Mouse (Mus musculus) liver, embryonic 13.5 days (tissue): Measurements from ENCODE around the gene Pitpnb. TPM values are rescaled to one million over a fixed set of nuclear protein-coding genes. Genes with fewer than 3 reads are reported as not detected.

Experiments used
- ATAC-seq: fragments of 200-750 bp; cut with Nextera tagmentation; 2 replicates; pipeline ENCODE4 v1.8.0; 2017; ENCODE audit warnings: low read depth, mild to moderate bottlenecking, moderate number of reproducible peaks, moderate library complexity
- DNase-seq: peaks from one replicate; pipeline ENCODE4 v3.0.0; 2022
- H3K27ac ChIP-seq: fragments of 300-500 bp; sonication (generic); 2 replicates; pipeline ENCODE4 v1.5.1; 2015; ENCODE audit warnings: moderate library complexity, mild to moderate bottlenecking, inconsistent platforms
- H3K27me3 ChIP-seq: fragments of 300-500 bp; sonication (generic); 2 replicates; pipeline ENCODE4 v1.6.1; 2015; ENCODE audit warnings: mild to moderate bottlenecking, inconsistent platforms
- H3K36me3 ChIP-seq: fragments of 300-500 bp; sonication (generic); 2 replicates; pipeline ENCODE4 v1.6.1; 2015; ENCODE audit warnings: mild to moderate bottlenecking, inconsistent platforms
- H3K4me1 ChIP-seq: fragments of 300-500 bp; sonication (generic); replicated peaks from 2 replicates; pipeline ENCODE4 v1.6.1; 2015; ENCODE audit warnings: inconsistent platforms
- H3K4me2 ChIP-seq: fragments of 300-500 bp; sonication (generic); 2 replicates; pipeline ENCODE4 v1.6.1; 2015; ENCODE audit warnings: inconsistent platforms, mild to moderate bottlenecking, moderate library complexity
- H3K4me3 ChIP-seq: fragments of 300-500 bp; sonication (generic); replicated peaks from 2 replicates; pipeline ENCODE4 v1.5.1; 2015; ENCODE audit warnings: mild to moderate bottlenecking, inconsistent platforms
- H3K9ac ChIP-seq: fragments of 300-500 bp; sonication (generic); 2 replicates; pipeline ENCODE4 v1.6.1; 2015; ENCODE audit warnings: mild to moderate bottlenecking, inconsistent platforms
- H3K9me3 ChIP-seq: fragments of 300-500 bp; sonication (generic); replicated peaks from 2 replicates; pipeline ENCODE4 v1.6.1; 2016; ENCODE audit warnings: inconsistent platforms
- WGBS: fragments of 180-500 bp; shearing (Covaris S2); methylation state at CpG from one replicate; pipeline ENCODE4 v1.1.7; 2015; ENCODE audit not compliant: insufficient replicate concordance; 5-methylcytosine and 5-hydroxymethylcytosine counted together
- polyA plus RNA-seq: library from polyadenylated mRNA; unstranded; fragments of >200 nt; fragmentation: Nextera tagmentation; extraction: Ambion mirVana; gene quantifications from 2 replicates; pipeline ENCODE4 v1.2.1, GENCODE M21; 2015

Pitpnb gene
- polyA plus RNA-seq, 1 experiment from 2014 or later: 41.1 TPM

GRCm38 (mm10) chr5:111310185-111310584 lies 20.4 kb upstream of the Pitpnb start:
- H3K27me3 ChIP-seq: no peaks in the 10 kb centered on the region
- 0 out of 2 replicates have a peak, but pooled peaks cover 7% of the 10 kb centered on the region for H3K9me3 ChIP-seq
- ATAC-seq (no peak), DNase-seq (no peak)
- H3K4me3 ChIP-seq: no peak overlapping the region
- H3K27ac ChIP-seq: no peak overlapping the region
- H3K36me3 ChIP-seq: no peaks in the 10 kb centered on the region
- H3K9ac ChIP-seq: no peak overlapping the region
- 50% methylated on average over 6 of the region's 6 CpGs for WGBS
- no peak overlapping the region for H3K4me2 ChIP-seq
- H3K4me1 ChIP-seq: no peaks in the 10 kb centered on the region

- DNase-seq (no peak), ATAC-seq (no peak)
- no peaks in the 10 kb centered on the region for H3K4me1 ChIP-seq
- 79% methylated on average over 9 of the region's 9 CpGs for WGBS
- no peak overlapping the region for H3K27ac ChIP-seq
- H3K36me3 ChIP-seq: no peaks in the 10 kb centered on the region
- H3K4me2 ChIP-seq: no peak overlapping the region
- no peak overlapping the region for H3K4me3 ChIP-seq
- 0 out of 2 replicates have a peak, but pooled peaks cover 7% of the 10 kb centered on the region for H3K9me3 ChIP-seq
- no peak overlapping the region for H3K9ac ChIP-seq
- H3K27me3 ChIP-seq: no peaks in the 10 kb centered on the region
Observed at GRCm38 (mm10) chr5:111313833-111314232, 16.7 kb upstream of the Pitpnb start.

GRCm38 (mm10) chr5:111315061-111315460 lies 15.5 kb upstream of the Pitpnb start:
- Histone ChIP-seq H3K4me3 (no peak overlapping the region), H3K4me1 (no peaks in the 10 kb centered on the region), H3K4me2 (no peak overlapping the region), H3K9ac (no peak overlapping the region), H3K27me3 (no peaks in the 10 kb centered on the region), H3K36me3 (no peaks in the 10 kb centered on the region), H3K9me3 (0 out of 2 replicates have a peak, but pooled peaks cover 7% of the 10 kb centered on the region), H3K27ac (no peak overlapping the region)
- WGBS: 55% methylated on average over 6 of the region's 6 CpGs
- ATAC-seq: no peak
- DNase-seq: no peak

GRCm38 (mm10) chr5:111317526-111317925 lies 13.0 kb upstream of the Pitpnb start:
- H3K4me2 ChIP-seq: no peak overlapping the region
- no peaks in the 10 kb centered on the region for H3K36me3 ChIP-seq
- H3K9me3 ChIP-seq: 0 out of 2 replicates have a peak, but pooled peaks cover 7% of the 10 kb centered on the region
- 69% methylated on average over 3 of the region's 3 CpGs for WGBS
- ATAC-seq: no peak
- H3K9ac ChIP-seq: no peak overlapping the region
- no peak for DNase-seq
- no peak overlapping the region for H3K4me3 ChIP-seq
- H3K4me1 ChIP-seq: no peaks in the 10 kb centered on the region
- no peaks in the 10 kb centered on the region for H3K27me3 ChIP-seq
- H3K27ac ChIP-seq: no peak overlapping the region

GRCm38 (mm10) chr5:111318946-111319345 lies 11.6 kb upstream of the Pitpnb start:
- no peak for ATAC-seq

GRCm38 (mm10) chr5:111325813-111326212 lies 4.8 kb upstream of the Pitpnb start:
- H3K9ac ChIP-seq: no peak overlapping the region
- H3K27ac ChIP-seq: no peak overlapping the region
- H3K4me1 ChIP-seq: peaks cover 10% of the 10 kb centered on the region
- H3K4me2 ChIP-seq: no peak overlapping the region
- no peak for DNase-seq
- H3K9me3 ChIP-seq: no peaks in the 10 kb centered on the region
- no peak overlapping the region for H3K4me3 ChIP-seq
- H3K27me3 ChIP-seq: no peaks in the 10 kb centered on the region
- no peak for ATAC-seq
- 17% methylated on average over 1 of the region's 1 CpGs for WGBS
- H3K36me3 ChIP-seq: no peaks in the 10 kb centered on the region

More at GRCm38 (mm10) chr5:111318946-111319345, 11.6 kb upstream of the Pitpnb start:
- H3K27me3 ChIP-seq: no peaks in the 10 kb centered on the region
- no peaks in the 10 kb centered on the region for H3K36me3 ChIP-seq
- no peaks in the 10 kb centered on the region for H3K4me1 ChIP-seq
- no peak overlapping the region for H3K4me2 ChIP-seq
- H3K9ac ChIP-seq: no peak overlapping the region
- H3K4me3 ChIP-seq: no peak overlapping the region
- DNase-seq: no peak
- 41% methylated on average over 1 of the region's 1 CpGs for WGBS
- 0 out of 2 replicates have a peak, but pooled peaks cover 3% of the 10 kb centered on the region for H3K9me3 ChIP-seq
- no peak overlapping the region for H3K27ac ChIP-seq

- Histone ChIP-seq H3K27me3 (no peaks in the 10 kb centered on the region), H3K4me3 (no peak overlapping the region), H3K27ac (no peak overlapping the region), H3K4me2 (no peak overlapping the region), H3K36me3 (peaks cover 2% of the 10 kb centered on the region; the same call in 1 of the 2 replicates), H3K4me1 (peaks cover 22% of the 10 kb centered on the region), H3K9ac (no peak overlapping the region), H3K9me3 (no peaks in the 10 kb centered on the region)
- ATAC-seq: no peak
- 53% methylated on average over 7 of the region's 7 CpGs for WGBS
- no peak for DNase-seq
Observed at GRCm38 (mm10) chr5:111327420-111327819, 3.1 kb upstream of the Pitpnb start.

- Histone ChIP-seq H3K27ac (peak overlapping the region; percentile 81), H3K4me1 (peaks cover 46% of the 10 kb centered on the region), H3K4me2 (peak overlapping the region; percentile 74), H3K9ac (peak overlapping the region; percentile 80), H3K36me3 (peaks cover 22% of the 10 kb centered on the region), H3K4me3 (peak overlapping the region; percentile 98), H3K27me3 (no peaks in the 10 kb centered on the region), H3K9me3 (no peaks in the 10 kb centered on the region)
- no peak for DNase-seq
- ATAC-seq: peak; percentile 34
- 10% methylated on average over 10 of the region's 10 CpGs for WGBS
Observed at GRCm38 (mm10) chr5:111329782-111330416, 664 bp upstream of the Pitpnb start.

GRCm38 (mm10) chr5:111331099-111331435 lies 504 bp downstream of the Pitpnb start:
- H3K9ac ChIP-seq: peak overlapping the region; percentile 97
- H3K4me1 ChIP-seq: peaks cover 50% of the 10 kb centered on the region
- H3K27me3 ChIP-seq: no peaks in the 10 kb centered on the region
- peak overlapping the region; percentile 81 for H3K4me2 ChIP-seq
- DNase-seq (no peak), ATAC-seq (no peak)
- no peaks in the 10 kb centered on the region for H3K9me3 ChIP-seq
- H3K36me3 ChIP-seq: peaks cover 28% of the 10 kb centered on the region
- under 1% methylated on average over 14 of the region's 14 CpGs for WGBS
- peak overlapping the region; percentile 98 for H3K4me3 ChIP-seq
- H3K27ac ChIP-seq: peak overlapping the region; percentile 77

- peak overlapping the region; percentile 54 for H3K27ac ChIP-seq
- no peak overlapping the region for H3K9ac ChIP-seq
- peaks cover 61% of the 10 kb centered on the region for H3K36me3 ChIP-seq
- peaks cover 39% of the 10 kb centered on the region for H3K4me1 ChIP-seq
- no peak overlapping the region for H3K4me3 ChIP-seq
- peak; percentile 67 for ATAC-seq
- no peak for DNase-seq
- WGBS: 64% methylated on average over 8 of the region's 8 CpGs
- H3K4me2 ChIP-seq: peak overlapping the region; percentile 20
- H3K9me3 ChIP-seq: no peaks in the 10 kb centered on the region
- no peaks in the 10 kb centered on the region for H3K27me3 ChIP-seq
Observed at GRCm38 (mm10) chr5:111335939-111336691, 5.6 kb downstream of the Pitpnb start.

- Histone ChIP-seq H3K9ac (no peak overlapping the region), H3K27me3 (no peaks in the 10 kb centered on the region), H3K4me1 (no peaks in the 10 kb centered on the region; the same call in 1 of the 2 replicates), H3K27ac (no peak overlapping the region), H3K4me3 (no peak overlapping the region), H3K36me3 (peaks cover 83% of the 10 kb centered on the region), H3K4me2 (no peak overlapping the region), H3K9me3 (no peaks in the 10 kb centered on the region)
- DNase-seq: no peak
- 44% methylated on average over 5 of the region's 5 CpGs for WGBS
- no peak for ATAC-seq
Observed at GRCm38 (mm10) chr5:111341609-111342008, 11.0 kb downstream of the Pitpnb start.
